Mouse (Mus musculus) lung, postnatal 4 days (tissue): ENCODE data around the gene Atg9b.

ENCODE experiments used
- DNase-seq, 2 experiments: peaks; one replicate each; pipeline ENCODE4 v3.0.0; 2021

Gene Atg9b

DNA sequence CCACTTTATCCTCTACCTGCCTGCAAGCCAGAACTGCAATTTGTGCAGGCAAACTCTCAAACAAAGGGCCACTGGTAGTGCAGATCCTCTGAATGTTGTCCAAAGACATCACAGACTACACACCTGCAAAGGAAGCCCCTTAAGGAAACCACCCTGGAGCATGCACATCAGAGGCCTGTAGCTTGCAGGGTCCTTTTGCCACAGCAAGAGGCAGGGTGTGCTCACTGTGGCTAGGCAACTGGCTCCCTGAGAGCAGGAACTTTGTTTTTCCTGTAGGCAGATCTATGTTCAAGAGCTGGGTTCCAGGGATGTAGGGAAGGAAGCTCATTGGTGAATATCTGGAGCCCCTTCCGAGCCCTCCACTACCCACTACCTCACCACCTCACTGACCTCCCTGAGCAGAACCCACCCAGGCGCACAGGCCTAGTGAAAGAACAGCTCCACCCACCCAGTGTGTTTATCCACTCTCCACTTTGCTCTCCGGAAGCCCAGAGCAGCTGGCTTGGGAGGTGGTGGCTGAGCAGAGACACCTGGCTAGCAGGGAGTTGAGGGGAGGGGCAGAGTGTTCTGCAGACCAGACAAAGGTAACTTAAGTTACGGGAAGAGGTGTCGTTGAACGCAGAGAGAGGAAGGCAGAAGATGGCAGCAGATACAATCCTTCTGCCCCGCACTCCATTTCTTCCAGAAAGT is 44.6 kb downstream of the Atg9b start:
- peak; percentile 53 to 80 for DNase-seq

DNA sequence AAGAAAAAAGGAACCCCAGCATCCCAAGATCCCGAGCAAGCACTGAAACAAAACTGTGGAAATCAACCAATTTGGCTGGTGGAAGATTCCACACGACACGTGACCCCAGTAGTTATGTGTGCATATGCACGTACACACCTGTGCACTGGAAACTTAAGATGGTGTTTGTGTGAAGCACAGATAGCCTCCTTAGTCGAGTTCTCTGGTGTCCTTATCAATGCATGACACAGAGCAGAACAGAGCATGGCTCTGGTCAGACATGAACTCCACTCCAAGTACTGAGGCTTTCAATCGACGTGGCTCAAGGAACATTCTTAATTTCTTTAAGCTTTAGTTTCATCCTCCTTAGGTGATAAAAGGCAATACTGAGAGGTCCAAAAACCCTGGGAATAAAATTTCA is 45.6 kb downstream of the Atg9b start:
- DNase-seq, result no peak

DNA sequence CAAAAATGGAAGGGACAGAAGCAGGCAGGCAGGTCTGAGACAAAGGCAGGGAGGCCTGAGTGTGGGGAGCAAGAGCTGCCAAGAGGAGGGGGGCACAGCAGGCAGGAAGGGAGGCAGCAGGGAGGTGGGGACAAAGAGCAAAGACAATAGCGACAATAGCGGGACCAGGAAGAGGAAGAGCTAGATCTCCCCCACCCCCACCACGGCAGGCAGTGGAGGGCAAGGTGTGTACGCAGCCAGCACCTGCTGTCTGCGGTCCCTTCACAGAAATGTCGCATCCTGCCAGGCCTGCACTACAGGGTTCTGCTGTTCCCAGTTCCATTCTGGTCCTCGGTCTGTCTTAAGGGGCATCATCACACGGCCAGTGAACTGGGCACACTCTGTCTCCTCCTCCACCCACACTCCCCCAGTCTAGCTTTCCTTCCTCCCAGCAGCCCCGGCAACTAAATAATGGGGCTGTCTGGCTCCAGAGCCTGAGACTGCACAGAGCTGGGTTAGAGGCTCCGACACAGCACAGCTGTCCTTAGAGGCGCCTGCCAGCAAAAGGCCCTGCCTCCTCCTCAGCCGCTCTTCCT is 47.4 kb downstream of the Atg9b start:
- DNase-seq, result peak; percentile 62 to 85

DNA sequence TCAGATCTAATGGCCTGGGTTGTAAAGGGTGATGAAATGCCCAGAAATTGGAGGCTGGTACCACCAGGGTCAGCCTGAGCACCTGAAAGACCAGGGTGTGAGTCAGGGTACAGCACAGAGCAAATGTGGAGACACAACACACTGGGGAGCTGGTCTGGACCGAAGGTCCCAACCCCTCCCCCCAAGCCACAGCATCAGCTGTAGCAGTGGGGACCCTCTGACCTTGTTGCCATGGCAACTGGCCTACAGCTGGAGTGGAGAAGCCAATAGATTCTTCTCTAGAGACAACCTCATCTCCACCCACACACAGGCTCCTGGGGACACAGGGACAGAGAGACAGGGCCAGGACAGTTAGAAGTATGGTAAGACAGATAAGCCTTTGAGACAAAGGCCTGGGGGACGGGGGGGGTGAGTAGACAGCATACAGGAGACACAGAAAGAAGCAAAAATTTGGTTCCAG is 47.9 kb downstream of the Atg9b start:
- no peak for DNase-seq

DNA sequence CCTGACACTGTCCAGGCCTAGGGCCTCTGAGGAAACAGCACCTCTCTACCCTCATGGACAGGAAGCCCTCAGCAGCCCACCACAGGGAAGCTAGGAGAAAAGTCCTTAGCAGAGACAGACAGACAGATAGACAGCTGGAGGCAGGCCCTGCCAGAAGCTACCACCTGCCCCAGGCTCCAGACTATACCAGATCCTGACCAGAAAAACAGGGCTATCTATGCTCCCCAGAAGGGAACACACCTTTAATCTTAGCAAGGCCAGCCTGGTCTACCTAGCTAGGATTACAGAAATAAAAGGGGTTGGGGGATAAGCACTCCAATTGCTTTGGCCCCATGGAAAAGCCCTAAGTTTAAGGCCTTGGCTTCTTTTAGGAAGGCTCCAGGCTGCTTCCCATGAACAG is 48.6 kb downstream of the Atg9b start:
- DNase-seq, result no peak

DNA sequence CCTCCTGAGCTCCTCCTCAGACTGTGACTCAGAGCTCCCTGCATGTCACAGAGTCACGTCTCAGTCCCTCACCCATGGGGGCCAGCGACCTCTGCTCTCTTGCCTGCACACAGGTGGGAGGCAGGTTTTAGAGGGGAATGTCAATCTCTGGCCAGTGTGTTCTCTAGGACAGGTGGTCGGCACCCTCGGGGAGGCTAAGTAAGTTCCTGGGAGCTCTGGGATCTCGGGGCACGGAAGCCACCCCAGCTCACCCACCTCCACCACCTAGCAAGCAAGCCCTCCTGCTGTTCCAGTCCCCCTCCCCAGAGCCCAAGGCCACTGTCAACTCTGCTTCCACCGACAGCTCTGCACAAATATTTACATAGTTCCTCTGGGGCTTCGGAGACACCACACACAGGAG is 49.0 kb downstream of the Atg9b start:
- no peak for DNase-seq

DNA sequence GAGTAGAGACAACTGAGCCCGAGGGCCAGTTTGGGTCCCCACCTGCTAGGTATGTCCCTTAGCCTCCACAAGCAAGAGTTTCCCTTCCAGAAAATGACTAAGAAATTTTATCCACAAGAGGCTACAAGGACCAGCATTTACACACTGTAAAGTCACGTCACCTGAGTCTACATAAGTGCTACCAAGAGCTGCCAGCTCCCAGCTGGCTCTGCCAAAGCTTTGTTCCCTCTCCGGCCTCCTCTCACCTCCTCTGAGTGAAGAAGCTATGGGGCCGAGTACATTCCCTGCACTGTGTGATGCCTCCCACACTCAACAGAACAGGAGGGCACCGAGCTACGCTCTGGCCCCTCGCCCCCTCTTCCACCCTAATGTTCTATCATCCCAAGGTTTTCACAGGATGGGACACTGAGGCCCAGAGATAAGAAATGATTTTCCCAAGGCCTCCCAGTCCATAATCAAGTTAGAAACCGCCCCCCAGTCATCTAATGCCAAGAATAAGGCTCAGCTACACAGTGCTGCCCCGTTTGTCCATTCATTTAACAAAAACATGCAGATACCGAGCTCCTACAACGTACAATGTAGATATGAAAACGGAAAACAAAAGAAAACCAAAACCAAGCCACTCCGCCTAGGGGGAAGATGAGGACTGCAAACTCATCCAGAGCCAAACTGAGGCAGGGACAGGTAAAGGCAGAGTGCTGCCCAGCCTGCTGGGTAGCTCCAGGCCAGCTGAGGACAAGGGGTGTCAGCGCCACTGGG is 49.6 kb downstream of the Atg9b start:
- no peak for DNase-seq

DNA sequence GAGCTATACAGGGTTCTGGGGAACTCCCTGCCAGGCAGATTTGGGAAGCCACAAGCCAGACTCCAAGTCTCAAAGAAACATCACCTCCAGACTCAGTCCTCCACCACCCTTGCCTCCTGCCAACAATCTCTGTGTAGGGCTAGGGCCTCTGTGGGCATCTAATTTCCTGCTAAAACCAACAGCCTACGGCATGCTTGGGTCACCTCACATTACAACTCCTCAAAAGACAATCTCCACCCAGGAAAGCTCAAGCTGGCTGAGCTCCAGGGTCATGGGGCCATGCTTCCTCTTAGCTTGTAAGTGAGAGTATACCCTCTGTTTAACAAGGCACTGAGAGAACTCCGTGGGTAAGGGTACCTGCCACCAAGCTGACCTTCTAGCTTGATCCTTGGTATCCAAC is 54.1 kb downstream of the Atg9b start:
- DNase-seq, result peak in 1 of 2 experiments; percentile 34

DNA sequence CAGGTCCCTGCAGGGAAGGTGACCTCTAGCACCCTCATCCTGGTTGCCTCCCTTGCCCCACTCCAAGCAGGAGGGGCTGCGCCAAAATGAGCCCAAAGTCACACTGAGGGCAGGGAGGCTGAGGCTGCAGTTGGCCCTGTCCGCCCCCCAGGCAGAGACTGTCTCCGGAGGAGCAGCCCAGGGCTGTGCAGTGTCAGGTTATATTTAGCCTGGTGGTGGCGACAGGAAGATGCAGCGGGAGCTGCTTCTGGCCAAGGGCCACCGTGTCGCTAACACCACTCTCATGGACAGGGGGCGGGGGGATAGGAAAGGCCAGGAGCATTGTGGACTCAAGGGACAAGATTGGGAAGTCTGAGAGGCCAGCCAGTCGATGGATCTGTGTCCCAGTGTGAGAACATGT is 54.6 kb downstream of the Atg9b start:
- DNase-seq, result peak; percentile 70 to 88

DNA sequence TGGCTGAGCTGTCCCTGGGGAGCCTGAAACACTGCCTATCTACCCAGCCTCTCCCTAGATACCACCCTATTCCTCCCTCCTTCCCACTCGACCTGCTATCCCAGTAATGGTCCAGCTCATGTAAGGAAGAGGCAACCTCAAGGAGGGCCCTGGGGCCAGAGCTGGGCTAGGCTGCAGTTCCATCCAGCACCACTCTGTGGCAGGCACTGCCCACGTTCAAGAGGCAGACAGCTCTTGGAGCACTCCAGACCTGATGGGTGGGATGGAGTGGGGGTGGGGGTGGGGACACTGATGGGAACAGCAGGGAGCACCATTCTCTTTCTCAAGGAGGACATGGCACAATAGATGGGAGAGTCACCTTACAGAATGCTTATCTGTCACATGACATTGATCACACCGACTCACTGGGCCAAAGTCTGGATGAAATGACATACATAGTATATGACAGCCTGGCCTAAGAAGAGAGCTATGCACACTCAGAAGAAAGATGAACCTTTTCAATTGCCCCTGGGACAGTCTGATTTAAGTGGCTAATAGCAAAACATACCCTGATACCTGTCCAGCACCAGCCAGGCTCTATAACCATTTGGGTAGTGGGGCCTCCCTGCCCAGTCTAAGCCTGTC is 55.9 kb downstream of the Atg9b start:
- peak; percentile 75 to 77 for DNase-seq

DNA sequence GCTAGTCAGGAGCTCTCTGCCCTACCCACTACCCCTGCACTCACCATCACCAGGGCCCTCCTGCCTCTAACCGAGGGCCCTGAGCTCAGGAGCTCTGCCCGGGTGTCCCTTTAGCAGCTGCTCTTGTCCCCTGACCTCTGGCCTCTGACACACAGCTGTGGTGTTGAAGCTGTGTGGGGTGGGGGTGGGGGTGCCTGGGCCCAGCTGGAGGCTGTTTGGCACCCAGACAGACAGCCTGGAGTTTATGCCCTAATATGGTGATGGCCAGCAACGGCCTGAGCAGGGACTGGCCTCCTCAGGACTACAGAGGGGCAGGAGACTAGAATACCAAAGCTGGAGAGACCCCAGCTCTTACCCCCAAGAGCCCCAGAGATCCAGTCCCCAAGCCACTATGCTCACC is 57.2 kb downstream of the Atg9b start:
- DNase-seq, result peak; percentile 53 to 77
